Mouse (Mus musculus): Measurements from ENCODE around the gene Lipc.

Lipc gene

GRCm38 (mm10) chr9:70952126-70952525 is at the start of gene Lipc:
Lipc (minus strand) TSS chr9:70952226.
- CTCF ChIA-PET: interaction anchor here in 1 of 4 experiments (1.5 kb wide), 1 partner anchor 22 kb away, joined by 3 read pairs; no protein-coding TSS in a partner anchor
- POLR2A ChIA-PET: interaction anchor here in 2 of 4 experiments (0.6 to 0.7 kb wide), 2 partner anchors 21 to 298 kb away, joined by 3 read pairs; no protein-coding TSS in a partner anchor

GRCm38 (mm10) chr9:70999161-70999560 is 47.1 kb upstream of the Lipc start:
- ChIA-PET POLR2A (no interaction called here), CTCF (no interaction called here)

DNA sequence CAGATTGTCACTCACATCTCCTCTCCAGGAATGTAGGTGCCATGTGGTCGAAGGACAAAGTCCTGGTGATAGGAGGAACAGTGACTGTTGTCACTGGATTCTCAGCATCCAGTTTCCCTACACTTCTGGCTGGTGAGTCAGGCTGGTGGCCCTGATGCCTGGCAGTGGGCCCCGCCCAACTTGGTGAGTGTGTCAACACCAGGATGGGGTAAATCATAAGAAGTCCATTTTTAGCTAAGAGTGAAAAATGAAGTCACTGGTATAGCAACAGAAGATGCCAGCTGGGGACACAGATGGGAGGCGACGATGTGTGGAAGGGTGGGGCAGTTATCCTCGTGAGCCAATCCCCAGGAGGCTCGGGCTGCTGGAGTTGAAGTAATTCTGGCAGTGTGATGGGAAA is 46.7 kb upstream of the Lipc start:
- ChIA-PET POLR2A (no interaction called here), CTCF (interaction anchor here in 1 of 4 experiments (0.7 kb wide), 1 partner anchor 680 kb away, joined by 3 read pairs; no protein-coding TSS in a partner anchor)

- ChIA-PET POLR2A (interaction anchor here in 1 of 4 experiments (0.6 kb wide), 1 partner anchor 12 kb away, joined by 3 read pairs; no protein-coding TSS in a partner anchor), CTCF (no interaction called here)
These were observed 41.3 kb upstream of the Lipc start for GRCm38 (mm10) chr9:70993326-70993725.

GRCm38 (mm10) chr9:70991401-70991800 is 39.4 kb upstream of the Lipc start:
- ChIA-PET CTCF (interaction anchor here in 1 of 4 experiments (0.5 kb wide), 1 partner anchor 628 kb away, joined by 5 read pairs; no protein-coding TSS in a partner anchor), POLR2A (interaction anchor here in 1 of 4 experiments (0.7 kb wide), 1 partner anchor 111 kb away, joined by 4 read pairs; no protein-coding TSS in a partner anchor)

- POLR2A ChIA-PET: interaction anchor here in 2 of 4 experiments (0.6 to 1.0 kb wide), 2 partner anchors 16 to 330 kb away, joined by 3 to 4 read pairs; partner anchors contain the start of gene Mindy2 (in 1 of the 2)
- CTCF ChIA-PET: no interaction called here
These were observed 35.2 kb upstream of the Lipc start for GRCm38 (mm10) chr9:70987210-70987609.

GRCm38 (mm10) chr9:70982991-70983480 is 31.0 kb upstream of the Lipc start:
- POLR2A ChIA-PET: no interaction called here
- CTCF ChIA-PET: interaction anchor here in 1 of 4 experiments (0.5 kb wide), 1 partner anchor 50 kb away, joined by 9 read pairs; no protein-coding TSS in a partner anchor

- ChIA-PET POLR2A (no interaction called here), CTCF (no interaction called here)
These were observed 29.7 kb upstream of the Lipc start for GRCm38 (mm10) chr9:70981721-70982120.

GRCm38 (mm10) chr9:70979641-70980040 is 27.6 kb upstream of the Lipc start:
- CTCF ChIA-PET: interaction anchor here in 1 of 4 experiments (0.7 kb wide), 1 partner anchor 799 kb away, joined by 5 read pairs; no protein-coding TSS in a partner anchor
- POLR2A ChIA-PET: interaction anchor here in 1 of 4 experiments (0.5 kb wide), 1 partner anchor 76 kb away, joined by 3 read pairs; no protein-coding TSS in a partner anchor

DNA sequence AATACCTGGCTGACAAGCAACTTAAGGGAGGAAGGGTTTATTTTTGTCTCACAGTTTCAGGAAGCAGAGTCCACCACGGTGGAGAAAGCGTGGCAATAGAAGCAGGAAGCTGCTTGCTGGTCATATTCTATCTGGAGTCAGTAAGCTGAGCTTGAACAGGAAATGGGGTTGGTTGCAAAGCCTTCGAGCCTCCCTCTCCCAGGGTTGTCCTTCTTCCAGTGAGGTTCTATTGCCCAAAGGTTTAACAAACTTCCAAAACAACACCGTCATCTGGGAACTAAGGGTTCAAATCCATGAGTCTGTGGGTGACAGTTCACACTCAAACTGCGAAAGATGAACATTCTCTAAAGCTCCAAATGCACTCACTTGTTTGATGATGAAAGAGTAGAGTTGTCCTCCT is 27.1 kb upstream of the Lipc start:
- POLR2A ChIA-PET: no interaction called here

DNA sequence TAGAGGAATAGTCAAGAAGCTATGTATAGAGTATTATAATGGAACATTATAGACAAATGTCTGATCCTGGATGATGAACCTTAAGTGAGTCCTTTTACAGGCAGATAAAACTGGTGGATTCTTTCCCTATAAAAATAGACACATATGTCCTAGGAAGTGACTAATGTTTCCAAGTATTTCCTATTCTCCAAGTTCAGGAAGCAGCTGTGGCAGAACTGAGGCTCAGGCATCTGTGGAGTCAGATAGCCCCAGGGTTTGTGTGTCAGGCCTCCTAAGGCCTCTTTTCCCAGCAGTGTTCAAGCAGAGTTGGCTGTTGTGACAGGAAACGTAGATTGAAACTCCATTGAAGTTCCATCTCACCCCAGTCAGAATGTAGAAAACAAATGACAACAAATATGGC is 25.4 kb upstream of the Lipc start:
- CTCF ChIA-PET: no interaction called here
- POLR2A ChIA-PET: no interaction called here

More for the DNA sequence above, 27.1 kb upstream of the Lipc start:
- CTCF ChIA-PET: no interaction called here

GRCm38 (mm10) chr9:70975921-70976320 is 23.9 kb upstream of the Lipc start:
- CTCF ChIA-PET: interaction anchor here in 1 of 4 experiments (1.0 kb wide), 1 partner anchor 150 kb away, joined by 3 read pairs; no protein-coding TSS in a partner anchor
- POLR2A ChIA-PET: interaction anchor here in 1 of 4 experiments (0.6 kb wide), 1 partner anchor 288 kb away, joined by 3 read pairs; no protein-coding TSS in a partner anchor

DNA sequence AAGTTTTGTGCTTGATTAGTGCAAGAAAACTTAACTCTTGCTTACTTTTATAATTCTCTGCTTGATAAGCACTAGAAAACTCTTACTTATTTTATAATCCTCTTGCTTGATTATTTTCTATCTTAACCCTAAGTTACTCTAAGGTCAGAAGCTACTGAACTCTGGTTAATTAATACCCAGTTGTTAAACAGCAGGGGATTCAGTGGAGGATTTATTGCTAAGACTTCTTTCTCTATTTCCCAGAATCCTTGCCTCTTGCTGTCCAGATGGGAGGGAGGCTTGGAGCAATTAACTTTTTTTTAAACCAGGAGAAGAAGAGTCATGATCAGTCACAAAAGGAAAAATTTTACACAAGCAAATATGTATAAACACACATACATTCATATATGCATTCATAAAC is 21.3 kb upstream of the Lipc start:
- ChIA-PET CTCF (interaction anchor here in 1 of 4 experiments (0.6 kb wide), 1 partner anchor 265 kb away, joined by 5 read pairs; no protein-coding TSS in a partner anchor), POLR2A (no interaction called here)

DNA sequence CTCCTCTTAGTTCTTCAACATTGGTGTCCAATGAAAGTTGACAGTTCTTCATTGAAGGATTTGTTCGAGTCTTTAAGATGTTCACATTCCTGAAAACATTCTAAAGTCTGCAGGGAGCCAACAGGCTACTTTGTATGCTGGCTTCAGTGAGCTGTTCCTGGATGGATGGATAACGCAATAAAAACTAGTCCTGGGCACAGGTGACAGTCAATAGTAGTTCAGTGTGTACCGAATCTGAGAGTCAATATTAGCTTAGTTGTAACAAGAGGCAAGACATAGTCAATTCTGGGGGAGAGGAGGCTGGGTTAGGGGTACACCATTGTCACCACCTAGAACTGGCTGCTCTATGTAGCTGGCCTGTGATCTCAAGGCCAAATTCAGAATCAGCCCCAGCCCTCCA is 17.2 kb upstream of the Lipc start:
- CTCF ChIA-PET: no interaction called here
- POLR2A ChIA-PET: no interaction called here

- ChIA-PET CTCF (interaction anchor here in 2 of 4 experiments (0.6 to 0.9 kb wide), 3 partner anchors 40 to 651 kb away, joined by 3 to 7 read pairs (median 4); no protein-coding TSS in a partner anchor), POLR2A (interaction anchor here in 1 of 4 experiments (0.6 to 0.7 kb wide), 2 partner anchors 17 to 101 kb away, joined by 3 to 4 read pairs; no protein-coding TSS in a partner anchor)
These were observed 14.3 kb upstream of the Lipc start for GRCm38 (mm10) chr9:70965999-70966994.

DNA sequence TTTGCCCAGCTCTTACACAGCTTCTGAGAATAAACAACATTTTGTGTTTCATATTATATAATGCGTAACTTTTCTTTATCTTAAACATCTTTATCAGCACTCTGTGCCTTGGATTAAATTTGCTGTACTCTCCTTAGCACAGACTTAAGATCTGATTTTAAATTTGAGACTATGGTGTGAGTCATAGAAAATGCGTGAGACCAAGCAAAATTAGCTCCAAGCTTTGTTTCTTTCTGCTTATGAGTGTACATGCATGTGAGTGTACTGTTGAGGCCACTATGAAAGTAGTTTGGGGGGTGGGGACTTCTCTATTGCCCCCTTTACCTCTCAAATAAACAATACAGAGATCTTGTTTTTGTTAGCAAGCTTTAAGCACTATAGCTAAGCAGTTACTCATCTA is 13.4 kb upstream of the Lipc start:
- CTCF ChIA-PET: no interaction called here
- POLR2A ChIA-PET: interaction anchor here in 1 of 4 experiments (0.5 kb wide), 1 partner anchor 268 kb away, joined by 3 read pairs; no protein-coding TSS in a partner anchor

- POLR2A ChIA-PET: interaction anchor here in 1 of 4 experiments (0.5 kb wide), 1 partner anchor 268 kb away, joined by 3 read pairs; no protein-coding TSS in a partner anchor
- CTCF ChIA-PET: no interaction called here
These were observed 13.0 kb upstream of the Lipc start for GRCm38 (mm10) chr9:70965011-70965410.

DNA sequence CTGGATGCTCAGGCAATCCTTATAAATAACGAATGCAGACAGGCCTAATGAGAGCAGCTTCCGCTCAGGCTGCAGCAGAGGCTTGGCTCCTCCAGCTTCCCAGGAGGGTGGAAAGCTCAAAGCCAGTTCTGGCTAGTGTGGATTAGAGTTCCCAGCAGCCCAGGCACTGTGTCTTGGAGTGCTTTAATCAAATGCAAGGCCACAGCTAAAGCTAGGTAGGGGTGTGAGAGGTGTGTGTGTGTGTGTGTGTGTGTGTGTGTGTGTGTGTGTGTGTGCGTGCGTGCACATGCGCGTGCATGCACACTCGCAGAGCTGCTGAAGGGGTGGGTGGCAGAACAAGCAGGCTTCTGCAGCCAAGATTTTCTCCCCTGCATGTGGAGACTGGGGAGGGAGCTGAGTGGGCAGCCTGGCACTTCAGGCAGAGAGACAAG is 11.4 kb upstream of the Lipc start:
- CTCF ChIA-PET: interaction anchor here in 2 of 4 experiments (0.6 kb wide), 2 partner anchors 36 to 163 kb away, joined by 3 to 4 read pairs; no protein-coding TSS in a partner anchor
- POLR2A ChIA-PET: interaction anchor here in 2 of 4 experiments (0.6 kb wide), 2 partner anchors 196 to 359 kb away, joined by 3 to 4 read pairs; no protein-coding TSS in a partner anchor

All from embryonic stem cell, embryonic (primary cell).